ENCODE assay signal across 8 mouse cellular contexts in the genomic region with DNA sequence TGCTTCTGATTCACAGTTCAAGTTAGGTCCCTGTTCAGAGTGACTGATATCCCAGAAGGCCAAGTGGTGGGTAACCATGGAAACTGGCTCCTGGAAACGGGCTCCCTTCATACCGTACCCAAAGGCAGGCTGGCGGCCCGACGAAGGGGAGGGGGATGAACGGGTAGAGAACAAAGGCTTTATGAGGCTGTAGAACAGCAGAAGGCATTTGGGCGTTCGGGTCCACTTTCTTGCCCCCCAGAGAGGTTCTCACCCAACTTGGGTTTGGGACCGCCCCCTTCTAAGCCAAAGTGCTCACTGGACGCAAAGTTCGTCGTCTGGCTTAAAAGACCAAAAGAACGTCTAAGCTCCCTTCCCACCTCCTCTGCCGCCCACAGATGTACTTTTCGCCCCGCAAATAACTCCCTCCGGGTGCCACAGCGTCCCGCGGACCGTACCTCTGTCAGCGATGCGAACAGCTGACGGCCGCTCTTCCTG. TPM values are rescaled to one million over a fixed set of nuclear protein-coding genes. Genes with fewer than 3 reads are reported as not detected.
DNase-seq lines count a peak whose midpoint lies in the region; ATAC-seq and TF ChIP-seq lines count a peak whose summit lies in the region.

No protein-coding gene starts in this region.

- H3K36me3 ChIP-seq in ES-Bruce4 (ENCODE audit: control insufficient read depth, insufficient read depth, low read length, poor library complexity, severe bottlenecking): peaks cover 29% of the 10 kb centered on the region
- H3K36me3 ChIP-seq in heart, embryonic 13.5 days: peaks cover 39% of the 10 kb centered on the region
- peaks cover 7% of the 10 kb centered on the region; the same call in 1 of the 2 replicates for H3K36me3 ChIP-seq in liver, embryonic 13.5 days

- H3K9ac ChIP-seq in ES-Bruce4 (ENCODE audit: low read depth, poor library complexity, severe bottlenecking): peak overlapping the region; percentile 54
- peak overlapping the region; percentile 83 for H3K9ac ChIP-seq in heart, embryonic 13.5 days
- peak overlapping the region; percentile 81 for H3K9ac ChIP-seq in liver, embryonic 13.5 days

- TF ChIP-seq POLR2A in ES-Bruce4 (IDR thresholded peaks at IDR 0.05; ENCODE audit: insufficient read depth, low read length): no peak
- TF ChIP-seq POLR2A in embryonic fibroblast, embryonic 13.5 days (IDR thresholded peaks at IDR 0.05; ENCODE audit: low read depth, low read length): no peak

- TF ChIP-seq CTCF in ES-Bruce4 (IDR thresholded peaks at IDR 0.05; ENCODE audit: low read depth, low read length): no peak
- no peak for TF ChIP-seq CTCF in embryonic fibroblast, embryonic 13.5 days (IDR thresholded peaks at IDR 0.05; ENCODE audit: borderline replicate concordance, insufficient read depth, low read length)

- peak overlapping the region; percentile 91 for H3K4me2 ChIP-seq in heart, embryonic 13.5 days
- H3K4me2 ChIP-seq in liver, embryonic 13.5 days: peak overlapping the region; percentile 91

- H3K9me3 ChIP-seq in ES-Bruce4 (replicated peaks; ENCODE audit: control insufficient read depth, insufficient read depth, low read length, poor library complexity, severe bottlenecking): no peaks in the 10 kb centered on the region
- H3K9me3 ChIP-seq in heart, embryonic 13.5 days: no peaks in the 10 kb centered on the region
- H3K9me3 ChIP-seq in liver, embryonic 13.5 days (replicated peaks): no peaks in the 10 kb centered on the region

- DNase-seq in adrenal gland, postnatal 4 days (ENCODE audit: low spot score in 2 of 2): peak; percentile 7 to 36
- peak; percentile 65 for DNase-seq in kidney, postnatal 14 days
- DNase-seq in liver, embryonic 13.5 days: peak; percentile 41
- DNase-seq in naive thymus-derived CD4-positive, alpha-beta T cell, adult 2 months (ENCODE audit: low read depth): peak; percentile 82
- DNase-seq in telencephalon, adult 2 months (ENCODE audit: low read depth, low spot score): peak; percentile 54

- WGBS in heart, embryonic 13.5 days: under 1% methylated on average over 25 of the region's 25 CpGs
- WGBS in liver, embryonic 13.5 days (ENCODE audit: insufficient replicate concordance): 0% methylated on average over 25 of the region's 25 CpGs

- H3K27me3 ChIP-seq in ES-Bruce4 (ENCODE audit: control insufficient read depth, insufficient read depth, low read length, poor library complexity, severe bottlenecking): no peaks in the 10 kb centered on the region
- no peaks in the 10 kb centered on the region for H3K27me3 ChIP-seq in heart, embryonic 13.5 days (replicated peaks)
- H3K27me3 ChIP-seq in liver, embryonic 13.5 days: no peaks in the 10 kb centered on the region

- H3K27ac ChIP-seq in ES-Bruce4 (ENCODE audit: insufficient read depth, low read length): peak overlapping the region; percentile 14; the same call in 1 of the 2 replicates
- H3K27ac ChIP-seq in embryonic fibroblast, embryonic 13.5 days (ENCODE audit: insufficient read depth, low read length): peak overlapping the region; percentile 9; the same call in 1 of the 2 replicates
- peak overlapping the region; percentile 59 for H3K27ac ChIP-seq in heart, embryonic 13.5 days (replicated peaks)
- peak overlapping the region; percentile 76 for H3K27ac ChIP-seq in liver, embryonic 13.5 days

- ATAC-seq in heart, embryonic 13.5 days (ENCODE audit: extremely low read depth, insufficient number of reproducible peaks, low FRiP score, low TSS enrichment): no peak
- peak; percentile 41 for ATAC-seq in liver, embryonic 13.5 days (ENCODE audit: low read depth)

- no peak for TF ChIP-seq EP300 in ES-Bruce4 (IDR thresholded peaks at IDR 0.05; ENCODE audit: insufficient read depth, low read depth, low read length)

- no peaks in the 10 kb centered on the region for H3K4me1 ChIP-seq in ES-Bruce4 (ENCODE audit: control insufficient read depth, insufficient read depth, low read length)
- peaks cover 2% of the 10 kb centered on the region; the same call in 1 of the 2 replicates for H3K4me1 ChIP-seq in embryonic fibroblast, embryonic 13.5 days (ENCODE audit: control insufficient read depth, insufficient read depth, low read length)
- peaks cover 7% of the 10 kb centered on the region for H3K4me1 ChIP-seq in heart, embryonic 13.5 days
- peaks cover 16% of the 10 kb centered on the region for H3K4me1 ChIP-seq in liver, embryonic 13.5 days (replicated peaks)

- peak overlapping the region; percentile 96 for H3K4me3 ChIP-seq in ES-Bruce4 (ENCODE audit: low read depth, low read length)
- peak overlapping the region; percentile 84 for H3K4me3 ChIP-seq in embryonic fibroblast, embryonic 13.5 days (ENCODE audit: insufficient read depth, low read length)
- peak overlapping the region; percentile 88 for H3K4me3 ChIP-seq in heart, embryonic 13.5 days
- H3K4me3 ChIP-seq in liver, embryonic 13.5 days (replicated peaks): peak overlapping the region; percentile 91

RNA-seq across cellular contexts. Expression of a gene that starts 0.5 kb away (rescaled TPM):
- polyA plus RNA-seq in ES-Bruce4 (2011; ENCODE audit: insufficient read depth, insufficient read length, low read depth, missing spikeins): 48.3 and 51.5 TPM in 2 replicates
- total RNA-seq in adrenal gland, postnatal 4 days (2021): 10 to 100 TPM; 40.1 to 41.1 TPM
- 33.7 and 38.9 TPM in 2 replicates for polyA plus RNA-seq in embryonic fibroblast, embryonic 13.5 days (2011; ENCODE audit: insufficient read length, low read depth, missing spikeins)
- polyA plus RNA-seq in heart, embryonic 13.5 days (2015; fragmentation: Nextera tagmentation; extraction: Ambion mirVana): 13.5 and 14.0 TPM in 2 replicates
- 8.5 and 11.4 TPM in 2 replicates for polyA plus RNA-seq in liver, embryonic 13.5 days (2015; fragmentation: Nextera tagmentation; extraction: Ambion mirVana)

RNA-seq across cellular contexts. Expression of a gene that starts 49.7 kb away (rescaled TPM):
- polyA plus RNA-seq in ES-Bruce4 (2011; ENCODE audit: insufficient read depth, insufficient read length, low read depth, missing spikeins): 453 and 507 TPM in 2 replicates
- total RNA-seq in adrenal gland, postnatal 4 days (2021): 100 to 1,000 TPM; 236 to 280 TPM
- 468 and 511 TPM in 2 replicates for polyA plus RNA-seq in embryonic fibroblast, embryonic 13.5 days (2011; ENCODE audit: insufficient read length, low read depth, missing spikeins)
- polyA plus RNA-seq in heart, embryonic 13.5 days (2015; fragmentation: Nextera tagmentation; extraction: Ambion mirVana): 117 and 118 TPM in 2 replicates
- 80.0 and 104 TPM in 2 replicates for polyA plus RNA-seq in liver, embryonic 13.5 days (2015; fragmentation: Nextera tagmentation; extraction: Ambion mirVana)

Comparison
In these comparisons a context has a peak if more than half of its experiments do, and no peak if none do; other contexts are left out.
1. H3K27ac ChIP-seq: peak in every context shown above with its lines; median percentile 76 in liver, embryonic 13.5 days; 59 in heart, embryonic 13.5 days; 14 in ES-Bruce4; 9 in embryonic fibroblast, embryonic 13.5 days.
2. DNase-seq: peak in every context shown above with its lines; median percentile 82 in naive thymus-derived CD4-positive, alpha-beta T cell, adult 2 months; 65 in kidney, postnatal 14 days; 54 in telencephalon, adult 2 months; 41 in liver, embryonic 13.5 days; 22 in adrenal gland, postnatal 4 days.